Mouse (Mus musculus): ENCODE data around the gene Plppr3. TPM values are rescaled to one million over a fixed set of nuclear protein-coding genes. Genes with fewer than 3 reads are reported as not detected.

Plppr3 gene
- 1 to 10 TPM; 3.4 to 4.3 TPM for total RNA-seq (2021)
- long read RNA-seq, experiment 1, partial matches to known transcripts, result 0 of 8 reads
- long read RNA-seq, experiment 1, other reads (novel, unspliced or antisense), result 6 of 8 reads
- long read RNA-seq, experiment 2, partial matches to known transcripts, result 0 of 3 reads
- long read RNA-seq, experiment 2, other reads (novel, unspliced or antisense), result 2 of 3 reads

DNA sequence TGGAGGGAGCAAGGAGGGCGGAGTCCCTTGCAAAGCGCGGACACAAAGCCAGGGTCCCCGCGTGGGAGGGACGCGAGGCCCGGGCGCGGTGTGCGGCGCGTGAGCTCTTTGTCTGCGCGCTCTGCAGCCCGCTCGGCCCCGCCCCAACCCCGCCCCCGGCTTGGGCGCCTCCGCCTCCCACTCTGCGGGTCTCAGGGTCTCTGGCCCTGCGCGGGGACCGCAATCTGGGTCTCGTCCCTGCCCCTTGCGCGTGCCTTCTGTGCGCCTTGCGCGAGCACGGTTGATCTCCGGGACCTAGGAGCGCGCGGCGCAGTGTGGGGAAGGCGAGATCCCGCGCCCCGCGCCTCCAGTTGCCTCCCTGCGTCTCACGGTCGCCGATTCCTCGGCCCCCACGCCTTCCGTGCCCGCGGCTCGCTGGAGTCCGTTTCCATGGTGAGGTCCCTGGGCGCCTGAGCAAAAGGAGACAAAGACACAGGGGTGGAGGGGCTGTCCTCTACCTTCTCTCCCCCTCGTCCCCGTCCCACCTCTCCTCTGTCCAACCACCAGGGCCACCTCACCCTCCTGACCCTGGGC, at the start of gene Plppr3, which contains the start of gene Prtn3:
TSS of gene Plppr3 (minus strand) at position 345 of the 573 bp plus-strand sequence.
TSS of gene Prtn3 (plus strand) at position 187 of the 573 bp plus-strand sequence.
- DNase-seq, result no peak

DNA sequence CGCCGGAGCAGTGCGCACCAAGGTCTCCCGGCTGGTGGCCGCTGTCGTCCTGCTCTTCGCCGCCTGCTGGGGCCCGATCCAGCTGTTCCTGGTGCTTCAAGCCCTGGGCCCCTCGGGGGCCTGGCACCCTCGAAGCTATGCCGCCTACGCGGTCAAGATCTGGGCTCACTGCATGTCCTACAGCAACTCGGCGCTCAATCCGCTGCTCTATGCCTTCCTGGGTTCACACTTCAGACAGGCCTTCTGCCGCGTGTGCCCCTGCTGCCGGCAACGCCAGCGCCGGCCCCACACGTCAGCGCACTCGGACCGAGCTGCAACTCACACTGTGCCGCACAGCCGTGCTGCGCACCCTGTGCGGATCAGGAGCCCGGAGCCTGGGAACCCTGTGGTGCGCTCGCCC, 47.1 kb upstream of the Plppr3 start:
- DNase-seq, result no peak

DNA sequence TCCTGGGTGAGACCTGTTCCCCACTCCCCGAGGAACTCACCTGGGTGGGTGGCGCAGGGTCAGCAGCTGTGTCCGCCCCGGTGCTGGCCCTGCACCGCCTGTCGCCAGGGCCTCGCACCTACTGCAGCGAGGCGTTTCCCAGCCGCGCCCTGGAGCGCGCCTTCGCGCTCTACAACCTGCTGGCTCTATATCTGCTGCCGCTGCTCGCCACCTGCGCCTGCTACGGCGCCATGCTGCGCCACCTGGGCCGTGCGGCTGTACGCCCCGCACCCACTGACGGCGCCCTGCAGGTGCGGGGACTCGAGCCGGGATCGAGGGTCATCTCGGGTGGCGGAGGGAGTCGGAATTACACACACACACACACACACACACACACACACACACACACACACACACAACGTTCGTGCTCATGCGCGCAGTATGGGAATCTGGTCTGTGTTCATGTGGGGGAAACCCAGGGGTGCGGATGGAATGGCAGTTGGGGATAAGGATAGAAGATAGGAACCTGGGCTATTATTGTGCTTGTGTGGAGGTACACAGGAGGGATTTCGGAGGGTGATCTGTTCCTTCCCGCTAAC, 46.6 kb upstream of the Plppr3 start, which contains the start of gene R3hdm4:
TSS of gene R3hdm4 (minus strand) at position 251 of the 578 bp plus-strand sequence.
- DNase-seq, result no peak

DNA sequence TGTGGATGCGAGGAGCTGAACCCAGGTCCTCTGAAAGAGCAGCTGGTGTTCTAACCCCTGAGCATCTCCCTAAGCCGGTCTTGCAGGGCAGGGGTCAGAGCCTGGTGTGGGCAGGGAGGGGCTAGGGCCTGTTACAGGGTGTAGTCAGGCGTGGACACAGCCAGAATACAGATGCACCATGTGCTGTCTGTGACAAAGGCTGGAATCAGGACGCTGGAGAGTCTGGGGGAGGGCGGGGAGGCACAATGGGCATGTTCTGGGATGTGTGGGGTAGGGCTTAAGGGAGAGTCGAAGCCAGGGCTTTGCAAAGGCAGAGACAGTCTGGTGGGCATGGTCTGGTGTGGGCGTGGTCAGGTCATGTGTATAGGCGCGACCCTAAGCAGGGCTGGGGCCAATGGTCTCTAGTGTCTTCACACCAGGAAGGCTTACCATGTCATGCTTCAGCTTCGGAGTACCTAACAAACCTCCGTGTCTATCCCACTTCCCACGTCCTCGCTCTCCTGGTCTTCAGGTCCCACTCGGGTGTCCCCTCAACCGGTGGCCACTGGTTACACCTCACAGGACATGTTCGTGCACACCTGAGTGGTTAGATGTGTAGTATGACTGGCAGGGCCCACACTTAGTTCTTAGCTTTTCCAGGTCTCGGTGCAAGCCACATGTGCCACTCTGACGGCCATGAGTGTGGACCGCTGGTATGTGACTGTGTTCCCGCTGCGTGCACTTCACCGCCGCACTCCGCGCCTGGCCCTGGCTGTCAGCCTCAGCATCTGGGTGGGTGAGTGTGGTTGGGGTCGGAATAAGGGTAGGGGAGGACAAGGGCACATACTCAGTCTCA, 45.8 kb upstream of the Plppr3 start:
- no peak for DNase-seq

DNA sequence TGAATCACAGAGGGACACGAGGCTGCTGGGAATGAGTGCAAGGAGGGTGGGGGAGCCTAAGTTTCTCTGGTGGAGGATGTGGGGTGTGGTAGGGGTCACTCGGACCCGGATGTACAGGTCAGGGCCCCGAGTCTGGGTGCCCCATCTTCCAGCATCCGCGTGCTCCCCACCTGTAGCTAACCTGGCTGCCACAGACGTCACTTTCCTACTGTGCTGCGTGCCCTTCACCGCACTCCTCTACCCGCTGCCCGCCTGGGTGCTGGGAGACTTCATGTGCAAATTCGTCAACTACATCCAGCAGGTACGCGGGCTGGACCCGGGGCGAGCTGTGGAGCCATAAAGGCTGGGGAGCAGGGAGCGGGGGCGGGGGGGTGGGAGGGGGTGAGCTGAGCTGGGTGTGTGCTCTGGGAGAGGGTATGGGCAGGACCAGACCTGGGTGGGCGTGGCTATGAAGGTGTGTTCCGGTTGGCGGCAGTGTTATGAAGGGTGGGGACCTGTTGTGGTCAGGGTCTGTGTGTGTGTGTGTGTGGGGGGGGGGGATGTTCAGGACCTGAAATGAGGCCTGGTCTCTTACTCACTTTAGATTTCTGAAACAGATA, 44.9 kb upstream of the Plppr3 start:
- DNase-seq, result no peak

DNA sequence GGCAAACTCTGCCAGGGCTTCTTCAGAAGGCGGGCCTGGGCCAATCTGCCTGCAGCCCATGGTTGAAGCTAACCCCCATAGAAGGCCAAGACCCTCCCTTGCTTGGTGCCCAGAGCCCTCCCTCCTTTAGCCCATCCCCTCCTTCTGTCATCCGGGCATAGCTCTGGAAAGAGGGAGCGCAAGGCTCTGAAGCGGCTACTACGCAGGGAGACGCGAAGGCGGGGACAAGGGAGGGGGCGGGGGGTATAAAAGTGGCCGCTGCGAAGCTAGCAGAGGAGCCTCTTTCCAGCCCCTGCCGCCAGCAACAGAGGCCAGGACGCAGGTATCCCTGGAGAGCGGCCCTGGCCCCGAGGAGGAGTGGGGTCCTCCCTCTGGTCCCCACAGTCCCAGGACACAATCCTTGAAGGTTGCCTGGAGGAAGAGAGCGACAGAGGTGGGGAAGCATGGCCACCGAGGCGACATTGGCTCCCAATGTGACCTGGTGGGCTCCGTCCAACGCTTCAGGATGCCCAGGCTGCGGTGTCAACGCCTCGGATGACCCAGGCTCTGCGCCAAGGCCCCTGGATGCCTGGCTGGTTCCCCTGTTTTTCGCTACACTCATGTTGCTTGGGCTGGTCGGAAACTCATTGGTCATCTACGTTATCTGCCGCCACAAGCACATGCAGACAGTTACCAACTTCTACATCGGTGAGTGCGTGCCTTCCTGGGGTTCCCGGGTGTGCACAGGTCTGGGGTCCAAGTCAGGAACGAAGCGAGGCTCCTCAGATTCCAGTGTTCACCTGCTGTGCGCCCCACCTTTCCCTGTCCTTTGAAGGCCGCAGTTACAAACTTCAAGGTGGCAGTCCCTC, 44.0 kb upstream of the Plppr3 start:
- no peak for DNase-seq

DNA sequence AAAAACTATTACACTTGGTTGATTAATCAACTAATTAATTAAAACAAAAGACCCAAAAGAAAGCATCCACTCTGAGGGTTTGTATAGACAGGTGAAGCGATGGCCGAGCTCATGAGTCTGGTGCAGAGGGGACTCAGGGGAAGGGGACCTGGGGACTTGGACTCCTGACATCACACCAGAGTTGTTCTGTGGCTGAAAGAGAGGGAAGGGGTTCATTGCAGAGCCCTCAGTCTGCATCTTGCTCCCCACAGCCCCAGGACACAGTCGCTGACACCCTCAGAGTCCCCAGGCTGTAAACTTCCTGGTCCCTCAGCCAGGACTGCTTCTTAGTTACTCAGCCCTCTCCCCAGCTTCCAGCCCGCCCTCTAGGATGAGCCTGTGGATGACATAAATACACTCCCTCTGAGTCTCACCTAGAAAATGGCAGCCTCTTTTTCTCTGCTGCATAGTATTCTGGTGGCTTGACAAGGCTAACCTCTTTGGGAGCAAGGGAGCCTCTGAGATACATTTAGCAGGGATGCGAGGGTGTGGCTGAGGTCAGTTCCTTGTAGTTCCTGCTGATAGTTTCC, 43.2 kb upstream of the Plppr3 start:
- no peak for DNase-seq

DNA sequence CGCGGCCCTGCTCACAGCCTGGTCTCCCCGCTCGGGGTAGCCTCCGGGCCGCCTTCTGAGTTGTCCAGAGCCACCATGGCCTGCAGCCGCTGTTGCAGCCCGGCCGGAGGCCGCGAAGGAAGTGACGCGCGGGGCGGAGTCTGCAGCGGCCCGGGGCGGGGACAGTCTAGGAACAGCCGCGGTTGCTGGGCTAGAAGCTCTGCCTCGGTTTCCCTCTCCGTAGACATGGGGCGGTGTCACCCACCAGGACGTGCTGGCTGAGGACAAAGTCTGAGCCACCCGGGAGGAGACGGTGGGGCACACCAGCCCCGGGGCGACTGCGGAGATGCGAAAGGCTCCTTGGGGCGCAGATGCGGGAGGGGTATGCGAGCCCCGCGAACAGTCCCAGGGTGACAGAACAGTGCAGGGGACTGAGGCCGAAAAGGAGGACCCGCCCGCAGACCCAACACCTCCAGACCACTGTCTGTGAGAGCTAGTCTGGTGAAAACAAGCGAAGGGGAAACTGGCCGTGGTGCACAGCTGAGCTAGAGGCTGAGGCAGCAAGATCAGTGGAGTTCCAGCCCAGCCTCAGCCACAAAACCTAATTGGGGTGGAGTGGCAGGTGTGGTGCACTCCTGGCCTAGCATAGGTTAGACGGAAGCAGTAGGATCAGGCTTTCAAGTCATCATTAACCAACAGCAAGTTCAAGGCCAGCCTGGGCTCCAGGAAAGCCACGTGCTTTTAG, 42.5 kb upstream of the Plppr3 start, which contains the start of gene Kiss1r:
TSS of gene Kiss1r (plus strand) at position 164 of the 724 bp plus-strand sequence.
- DNase-seq, result peak; percentile 96

DNA sequence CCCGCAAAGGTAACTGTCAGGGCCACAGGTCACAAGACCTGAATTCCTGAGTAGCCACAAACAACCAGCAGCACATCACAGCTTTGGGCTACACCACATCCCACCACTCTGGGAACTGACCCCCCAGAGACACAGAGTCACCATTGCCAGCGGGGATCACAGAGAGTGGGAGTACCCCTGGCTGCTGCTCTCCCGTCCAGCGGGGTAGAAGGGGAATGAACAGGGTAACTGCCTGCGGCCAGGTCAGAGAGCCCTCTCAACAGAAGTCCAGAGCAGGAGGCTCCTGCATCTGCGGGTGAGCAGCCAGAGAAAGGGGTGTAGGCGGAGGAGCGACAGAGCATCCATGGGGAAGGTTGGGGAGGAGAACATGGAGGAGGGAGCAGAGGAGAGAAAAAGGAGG, 41.6 kb upstream of the Plppr3 start:
- no peak for DNase-seq

DNA sequence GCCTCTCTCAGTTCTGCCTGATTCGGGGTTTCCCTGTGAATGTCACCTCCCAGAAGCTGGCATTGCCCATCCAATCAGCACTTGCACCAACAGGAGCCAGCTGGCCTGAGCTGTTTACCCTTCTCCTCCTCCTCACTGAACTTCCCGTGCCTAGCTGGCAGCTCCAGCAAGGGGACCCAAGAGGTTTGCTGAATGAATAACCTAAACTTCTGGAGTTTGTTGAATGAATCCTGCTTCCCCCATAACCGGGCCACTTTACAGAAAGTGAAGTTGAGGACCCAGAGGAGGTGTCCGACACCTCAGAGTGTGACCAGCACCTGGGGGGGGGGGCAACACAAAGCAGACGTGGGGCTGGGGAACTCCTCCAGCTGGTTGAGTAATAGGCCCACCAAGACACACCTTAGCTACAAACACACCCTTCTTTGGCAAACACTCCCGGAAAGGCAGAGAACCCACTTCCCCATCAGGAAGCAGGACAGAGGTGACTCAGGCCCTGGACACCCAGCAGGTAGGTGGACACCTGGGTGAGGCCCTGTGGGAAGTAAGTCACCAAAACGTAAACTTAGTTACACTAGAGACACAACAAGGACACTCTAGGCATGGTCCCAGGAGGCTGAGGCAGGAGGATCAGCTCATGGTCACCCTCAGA, 40.6 kb upstream of the Plppr3 start:
- DNase-seq, result peak; percentile 63

DNA sequence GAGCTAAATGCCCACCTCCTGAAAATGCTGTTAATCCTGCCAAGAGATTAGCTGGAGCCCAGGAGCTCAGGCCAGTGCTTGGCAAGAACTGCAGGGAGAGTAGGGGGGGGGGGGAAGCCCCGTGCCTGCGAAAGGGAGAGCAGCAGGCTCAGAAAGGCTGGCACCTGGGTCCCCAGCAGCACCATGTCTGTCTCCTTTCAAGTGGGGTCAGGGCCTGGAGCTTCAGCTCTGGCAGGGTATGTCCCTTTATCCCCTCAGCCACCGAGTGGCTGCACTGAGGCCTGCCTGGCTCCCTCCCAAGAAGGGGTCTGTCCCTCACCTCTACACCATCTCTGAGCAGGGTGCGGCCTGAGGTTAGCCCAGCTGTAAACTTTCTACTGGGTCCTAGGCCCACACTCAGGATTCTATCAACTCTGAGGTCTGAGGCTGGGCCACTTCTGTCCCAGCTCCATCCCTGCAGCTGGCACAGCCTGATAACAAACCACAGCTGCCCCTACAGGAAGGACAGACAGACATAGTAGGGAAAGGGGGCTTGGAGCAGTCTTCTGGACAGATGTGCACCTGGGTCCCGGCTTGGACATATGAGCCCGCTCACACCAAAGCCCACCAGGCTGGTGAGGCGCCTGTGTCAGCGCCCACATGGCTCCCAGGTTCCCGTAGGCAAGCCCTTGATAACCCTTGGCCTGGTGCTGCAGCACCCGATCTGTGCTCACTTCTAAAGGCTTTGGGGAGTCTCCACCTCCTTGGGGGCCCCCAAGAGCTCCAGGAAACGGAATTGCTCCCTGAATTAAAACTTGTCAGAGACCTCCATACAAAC, 39.9 kb upstream of the Plppr3 start:
- DNase-seq, result no peak

DNA sequence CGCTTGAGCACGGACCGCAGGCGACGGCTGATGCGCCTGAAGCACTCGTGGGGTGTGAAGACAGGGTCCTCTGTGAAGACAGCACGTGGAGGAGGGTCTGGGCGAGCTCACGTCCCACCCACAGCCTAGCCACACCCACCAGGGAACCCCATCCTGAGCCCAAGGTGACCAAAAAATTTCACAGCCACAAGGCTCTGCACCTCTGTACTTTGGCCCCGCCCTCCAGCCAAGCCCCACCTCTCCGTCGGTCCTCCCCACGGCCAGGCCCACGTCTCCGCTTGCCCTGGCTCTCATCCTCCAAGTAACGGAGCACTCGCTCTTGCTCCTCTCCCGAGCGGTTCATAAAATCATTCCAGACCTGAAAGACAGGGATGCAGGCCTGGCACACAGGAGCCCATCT, 38.0 kb upstream of the Plppr3 start:
- DNase-seq, result peak; percentile 7

DNA sequence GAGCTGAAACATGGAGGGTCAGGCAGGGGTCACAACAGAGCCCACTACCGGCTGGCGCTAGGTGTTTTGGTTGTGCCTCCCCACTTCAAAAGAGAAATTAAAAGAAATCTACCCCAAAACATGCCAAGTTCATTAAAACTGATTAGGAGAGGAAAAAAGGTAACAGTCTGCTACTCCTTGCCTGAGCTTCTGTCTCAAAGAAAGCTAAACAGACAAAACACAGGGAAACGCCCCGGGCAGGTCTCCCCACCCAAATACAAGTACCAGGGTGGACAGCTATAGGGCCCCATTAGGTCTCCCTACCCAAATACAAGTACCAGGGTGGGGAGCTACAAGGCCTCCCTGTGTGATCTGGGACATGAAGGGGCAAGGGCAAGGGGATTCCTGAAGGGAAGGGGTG, 36.1 kb upstream of the Plppr3 start, which contains the start of gene Gm26602:
TSS of gene Gm26602 (plus strand) at position 301 of the 400 bp plus-strand sequence.
- DNase-seq, result no peak

DNA sequence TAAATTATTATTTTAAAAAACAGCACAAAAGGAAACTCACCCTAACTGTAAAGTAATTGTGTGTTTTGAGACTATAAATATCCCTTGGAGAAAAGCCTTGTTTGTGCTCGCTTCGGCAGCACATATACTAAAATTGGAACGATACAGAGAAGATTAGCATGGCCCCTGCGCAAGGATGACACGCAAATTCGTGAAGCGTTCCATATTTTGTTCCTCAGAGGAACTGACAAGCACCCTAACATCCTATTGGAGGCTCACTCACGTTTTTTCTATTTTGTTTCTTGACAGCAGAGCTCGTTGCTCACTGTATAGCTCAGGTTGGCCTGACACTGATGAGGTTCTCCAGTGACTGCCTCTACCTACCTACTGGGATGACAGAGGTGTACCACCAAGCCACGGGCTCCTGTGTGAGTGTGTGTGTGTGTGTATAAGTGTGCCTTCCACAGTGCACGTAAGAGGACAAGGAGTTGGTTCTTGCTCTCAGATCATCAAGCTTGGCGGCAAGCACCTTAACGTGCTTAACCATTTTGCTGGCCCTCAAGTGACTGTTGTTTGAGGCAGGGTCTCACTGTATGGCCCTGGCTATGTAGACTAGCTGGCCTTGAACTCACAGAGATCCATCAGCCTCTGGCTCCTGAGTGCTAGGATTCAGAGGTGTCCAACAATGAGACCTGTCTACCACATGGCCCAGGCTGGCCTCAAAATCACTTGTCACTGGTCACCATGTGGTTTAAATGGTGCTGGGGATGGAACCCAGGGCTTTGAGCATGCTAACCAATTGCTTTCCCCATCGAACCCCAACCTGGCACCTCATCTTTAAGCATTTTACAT, 34.9 kb upstream of the Plppr3 start:
- DNase-seq, result peak; percentile 29

DNA sequence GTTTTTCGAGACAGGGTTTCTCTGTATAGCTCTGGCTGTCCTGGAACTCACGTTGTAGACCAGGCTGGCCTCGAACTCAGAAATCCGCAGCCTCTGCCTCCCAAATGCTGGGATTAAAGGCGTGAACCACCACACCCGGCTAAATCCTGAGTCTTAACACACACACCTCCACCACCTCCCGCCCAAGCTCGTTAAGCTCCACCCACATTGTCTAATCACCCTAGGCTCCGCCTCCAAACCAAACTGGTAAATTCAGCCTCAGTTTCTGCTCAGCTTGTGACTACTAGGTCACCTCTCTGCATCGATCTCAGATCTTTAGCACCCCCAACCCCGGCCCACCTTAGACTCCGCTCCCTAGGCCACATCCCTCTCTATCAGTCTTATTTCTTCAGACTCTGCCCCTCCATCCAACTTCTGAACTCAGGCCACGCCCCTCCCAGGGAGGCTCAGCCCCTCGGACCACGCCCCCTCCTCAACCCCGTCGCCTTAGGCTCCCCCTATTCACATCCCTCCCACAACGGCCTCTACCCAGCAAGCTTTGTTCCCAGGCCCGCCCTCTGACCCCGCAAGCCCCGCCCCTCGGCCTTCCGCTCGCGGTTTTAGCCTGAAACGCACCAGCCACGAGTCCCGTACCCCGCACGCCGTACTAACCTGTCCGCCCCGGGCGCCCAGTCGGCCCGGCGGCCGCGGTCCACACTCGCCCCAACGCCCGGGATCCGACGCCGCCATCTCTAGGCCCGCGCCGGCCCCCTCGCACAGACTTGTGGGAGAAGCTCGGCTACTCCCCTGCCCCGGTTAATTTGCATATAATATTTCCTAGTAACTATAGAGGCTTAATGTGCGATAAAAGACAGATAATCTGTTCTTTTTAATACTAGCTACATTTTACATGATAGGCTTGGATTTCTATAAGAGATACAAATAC, 34.0 kb upstream of the Plppr3 start, which contains the start of gene Med16:
TSS of gene Med16 (minus strand) at position 757 of the 925 bp plus-strand sequence.
- DNase-seq, result peak; percentile 97

DNA sequence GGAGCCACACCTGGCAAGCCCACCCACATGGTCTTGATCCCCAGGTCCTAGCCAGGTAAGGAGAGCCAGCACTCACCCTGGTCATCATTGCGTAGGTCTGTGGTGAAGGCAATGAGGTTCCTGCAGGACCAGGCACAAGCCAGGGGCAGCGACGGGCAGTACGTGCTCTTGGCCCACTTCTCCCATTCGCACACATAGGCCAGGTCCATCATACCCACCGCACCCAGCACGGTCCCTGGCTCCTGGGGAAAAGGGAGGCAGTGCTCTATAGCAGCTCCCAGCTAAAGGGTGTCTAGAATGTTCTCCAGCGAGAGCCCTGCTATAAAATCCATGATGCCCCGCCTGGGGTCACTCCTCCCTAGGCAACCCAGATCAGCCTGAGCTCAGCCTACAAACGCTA, 33.0 kb upstream of the Plppr3 start:
- no peak for DNase-seq

DNA sequence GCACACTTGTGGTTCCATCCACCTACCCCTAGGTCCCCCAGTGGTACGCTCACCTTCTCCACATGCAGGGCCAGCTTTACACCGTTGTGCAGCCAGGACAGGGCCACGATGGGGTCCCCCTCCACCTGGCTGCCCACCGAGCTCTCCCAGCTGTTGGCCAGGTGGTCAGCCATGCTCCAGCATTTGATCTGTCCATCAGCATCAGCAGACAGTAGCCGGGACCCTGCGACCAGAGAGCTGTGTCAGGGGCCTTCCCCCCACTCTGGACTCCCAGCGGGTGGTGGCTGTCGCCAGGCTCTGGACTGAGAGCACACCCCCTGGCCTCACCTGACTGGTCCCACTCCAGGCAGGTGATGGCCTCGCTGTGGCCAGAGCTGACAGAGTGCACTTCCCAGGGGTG, 32.3 kb upstream of the Plppr3 start:
- DNase-seq, result no peak

Measured in adrenal gland, postnatal 10 days (tissue).